Mouse (Mus musculus) hindbrain, embryonic 12.5 days (tissue): ENCODE measurements around the gene Apopt1. TPM values are rescaled to one million over a fixed set of nuclear protein-coding genes. Genes with fewer than 3 reads are reported as not detected.

Experiments used
- ATAC-seq: fragments of 200-750 bp; cut with Nextera tagmentation; 2 replicates; pipeline ENCODE4 v1.8.0; 2017; ENCODE audit warnings: moderate TSS enrichment; ENCODE audit not compliant: low FRiP score
- H3K27ac ChIP-seq: fragments of 300-500 bp; sonication (generic); 2 replicates; pipeline ENCODE4 v1.5.1; 2016; ENCODE audit warnings: mild to moderate bottlenecking
- H3K27me3 ChIP-seq: fragments of 300-500 bp; sonication (generic); 2 replicates; pipeline ENCODE4 v1.6.1; 2016; ENCODE audit warnings: mild to moderate bottlenecking
- H3K36me3 ChIP-seq: fragments of 300-500 bp; sonication (generic); 2 replicates; pipeline ENCODE4 v1.6.1; 2016; ENCODE audit warnings: mild to moderate bottlenecking
- H3K4me1 ChIP-seq: fragments of 300-500 bp; sonication (generic); 2 replicates; pipeline ENCODE4 v1.6.1; 2016
- H3K4me2 ChIP-seq: fragments of 300-500 bp; sonication (generic); replicated peaks from 2 replicates; pipeline ENCODE4 v1.6.1; 2016; ENCODE audit warnings: mild to moderate bottlenecking
- H3K4me3 ChIP-seq: fragments of 300-500 bp; sonication (generic); 2 replicates; pipeline ENCODE4 v1.5.1; 2016; ENCODE audit warnings: mild to moderate bottlenecking
- H3K9ac ChIP-seq: fragments of 300-500 bp; sonication (generic); 2 replicates; pipeline ENCODE4 v1.6.1; 2016; ENCODE audit warnings: mild to moderate bottlenecking, moderate library complexity
- H3K9me3 ChIP-seq: fragments of 300-500 bp; sonication (generic); replicated peaks from 2 replicates; pipeline ENCODE4 v1.6.1; 2016; ENCODE audit warnings: mild to moderate bottlenecking
- WGBS: fragments of 180-500 bp; shearing (Covaris S2); methylation state at CpG from one replicate; pipeline ENCODE4 v1.1.7; 2016; 5-methylcytosine and 5-hydroxymethylcytosine counted together
- polyA plus RNA-seq: library from polyadenylated mRNA; unstranded; fragments of >200 nt; fragmentation: Nextera tagmentation; extraction: Ambion mirVana; gene quantifications from 2 replicates; pipeline ENCODE4 v1.2.1, GENCODE M21; 2016

Apopt1 gene
- polyA plus RNA-seq, 1 experiment from 2014 or later, result 54.0 TPM

DNA sequence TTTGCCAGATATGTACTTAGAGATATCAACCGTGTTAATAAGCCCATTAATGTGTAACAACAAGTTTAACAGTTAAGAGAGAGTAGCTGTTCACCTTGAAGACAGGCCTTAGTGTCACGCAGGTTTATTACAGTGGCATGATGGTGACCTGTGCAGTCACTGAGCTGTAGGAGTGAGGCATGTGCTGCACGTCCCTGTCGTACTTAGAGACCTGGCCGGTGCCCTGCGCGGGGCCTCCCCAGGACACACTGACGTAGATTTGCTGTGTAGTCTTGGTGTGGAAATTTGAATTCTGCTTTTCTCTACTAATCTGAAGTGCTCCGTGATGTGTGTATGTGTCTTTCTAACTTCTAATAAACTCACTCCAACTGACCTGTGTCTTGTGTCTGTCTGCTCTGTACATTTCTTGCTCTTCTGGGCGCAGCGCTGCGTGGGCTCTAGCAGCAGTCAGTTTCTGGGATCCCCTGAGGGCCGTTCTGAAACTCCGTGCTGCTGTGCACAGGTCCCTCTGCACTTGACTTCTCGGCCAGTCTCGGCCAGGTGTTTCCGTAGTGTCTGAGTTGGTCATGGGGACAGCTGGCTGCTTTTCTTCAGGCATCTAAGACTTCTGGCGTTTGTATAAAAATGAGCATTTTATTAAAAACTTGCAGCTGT, 81.6 kb downstream of the Apopt1 start:
- peaks cover 77% of the 10 kb centered on the region for H3K36me3 ChIP-seq
- H3K27ac ChIP-seq, result no peak overlapping the region
- H3K4me1 ChIP-seq, result no peaks in the 10 kb centered on the region
- H3K27me3 ChIP-seq, result no peaks in the 10 kb centered on the region
- H3K9me3 ChIP-seq, result no peaks in the 10 kb centered on the region
- ATAC-seq, result no peak
- 94% methylated on average over 18 of the region's 18 CpGs for WGBS
- no peak overlapping the region for H3K4me3 ChIP-seq
- H3K9ac ChIP-seq, result no peak overlapping the region
- H3K4me2 ChIP-seq, result no peak overlapping the region

GRCm38 (mm10) chr12:111795180-111795895, 82.3 kb downstream of the Apopt1 start:
- no peaks in the 10 kb centered on the region for H3K27me3 ChIP-seq
- H3K4me2 ChIP-seq, result no peak overlapping the region
- peaks cover 76% of the 10 kb centered on the region for H3K36me3 ChIP-seq
- H3K4me1 ChIP-seq, result no peaks in the 10 kb centered on the region
- WGBS, result 91% methylated on average over 28 of the region's 28 CpGs
- no peak overlapping the region for H3K4me3 ChIP-seq
- H3K9me3 ChIP-seq, result no peaks in the 10 kb centered on the region
- no peak overlapping the region for H3K9ac ChIP-seq
- no peak for ATAC-seq
- no peak overlapping the region for H3K27ac ChIP-seq

GRCm38 (mm10) chr12:111797251-111797650, 84.2 kb downstream of the Apopt1 start:
- Histone ChIP-seq H3K36me3 (peaks cover 73% of the 10 kb centered on the region), H3K4me3 (no peak overlapping the region), H3K27ac (no peak overlapping the region), H3K9ac (no peak overlapping the region), H3K27me3 (no peaks in the 10 kb centered on the region), H3K9me3 (no peaks in the 10 kb centered on the region), H3K4me2 (no peak overlapping the region), H3K4me1 (no peaks in the 10 kb centered on the region)
- 91% methylated on average over 8 of the region's 8 CpGs for WGBS
- ATAC-seq, result no peak

DNA sequence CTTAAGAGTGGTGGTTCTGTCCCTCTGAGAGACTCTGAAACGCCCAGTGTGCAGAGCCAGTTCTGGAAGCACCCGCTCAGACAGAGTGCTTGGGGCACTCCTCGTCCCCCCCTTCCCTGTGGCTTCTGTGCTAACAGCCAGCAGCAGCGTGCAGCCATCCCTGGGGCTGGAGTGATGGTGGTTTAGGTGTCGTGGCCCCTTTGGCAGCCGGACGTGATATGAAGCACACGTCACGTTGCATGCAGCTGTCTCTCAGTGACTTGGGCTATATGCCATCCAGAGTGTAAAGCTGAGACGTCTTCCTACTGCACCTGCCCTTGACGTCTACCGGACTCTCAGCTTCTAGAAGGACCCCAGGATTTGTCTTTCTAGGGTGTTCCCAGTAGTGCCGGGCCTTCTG, 85.4 kb downstream of the Apopt1 start:
- Histone ChIP-seq H3K4me2 (no peak overlapping the region), H3K36me3 (peaks cover 75% of the 10 kb centered on the region), H3K9ac (no peak overlapping the region), H3K4me3 (no peak overlapping the region), H3K27me3 (no peaks in the 10 kb centered on the region), H3K27ac (no peak overlapping the region), H3K9me3 (no peaks in the 10 kb centered on the region), H3K4me1 (no peaks in the 10 kb centered on the region)
- WGBS, result 94% methylated on average over 13 of the region's 13 CpGs
- no peak for ATAC-seq

DNA sequence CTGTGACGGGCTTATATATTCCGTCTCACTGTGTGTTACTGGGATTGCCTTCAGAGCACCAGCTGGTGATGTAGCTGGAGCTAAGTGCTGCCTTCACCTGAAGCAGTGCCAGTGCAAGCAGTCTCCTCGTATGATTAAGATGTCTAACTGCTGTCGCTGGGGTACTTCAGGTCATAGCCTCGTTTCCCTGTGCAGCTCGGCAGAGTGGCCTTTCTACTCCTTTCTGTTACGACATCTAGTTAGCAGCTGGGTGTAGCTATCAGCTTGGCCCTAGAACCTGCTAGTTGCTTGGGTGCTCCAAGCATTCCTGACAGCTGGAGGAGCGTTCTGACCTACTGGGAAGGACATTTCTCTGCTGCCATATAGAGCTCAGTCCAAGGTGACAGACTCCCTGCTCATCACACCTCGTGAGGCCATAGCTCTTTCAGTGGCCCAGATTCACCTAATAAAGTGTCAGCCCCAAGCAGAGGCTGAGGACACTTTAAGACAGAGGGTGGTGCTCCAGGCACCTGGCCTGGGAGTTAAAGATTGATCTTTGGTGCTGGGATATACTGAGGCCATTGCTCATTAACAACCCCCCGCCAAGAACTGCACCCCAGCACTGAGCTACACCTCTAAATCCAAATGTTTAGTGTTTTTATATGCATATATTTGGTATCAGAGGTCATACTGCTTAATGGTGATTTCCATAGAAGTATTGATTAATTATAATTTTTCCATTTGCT, 87.6 kb downstream of the Apopt1 start:
- Histone ChIP-seq H3K4me3 (no peak overlapping the region), H3K9me3 (no peaks in the 10 kb centered on the region), H3K27me3 (no peaks in the 10 kb centered on the region), H3K4me2 (no peak overlapping the region), H3K27ac (no peak overlapping the region), H3K9ac (no peak overlapping the region), H3K36me3 (peaks cover 75% of the 10 kb centered on the region), H3K4me1 (no peaks in the 10 kb centered on the region)
- no peak for ATAC-seq
- WGBS, result 92% methylated on average over 10 of the region's 10 CpGs

DNA sequence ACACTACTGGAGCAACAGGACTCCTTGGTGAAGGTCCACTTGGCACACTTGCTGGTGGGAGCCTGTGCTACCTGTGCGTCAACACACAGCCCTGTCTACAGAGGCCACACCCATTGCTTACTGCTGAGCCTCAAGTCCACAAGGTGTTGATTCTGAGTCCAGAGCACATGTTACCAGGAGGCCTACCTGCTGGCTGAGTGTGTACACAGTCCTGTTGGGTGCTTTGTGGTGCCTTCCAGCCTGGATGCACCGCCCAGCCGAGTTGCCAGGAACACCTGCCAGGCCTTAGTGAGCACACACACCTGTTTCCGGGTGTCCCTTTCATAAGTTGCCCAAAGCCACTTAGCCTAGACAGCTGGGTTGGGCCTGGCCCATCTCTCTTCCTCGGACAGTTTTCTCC, 90.5 kb downstream of the Apopt1 start:
- Histone ChIP-seq H3K4me2 (no peak overlapping the region), H3K9ac (no peak overlapping the region), H3K27ac (no peak overlapping the region), H3K9me3 (no peaks in the 10 kb centered on the region), H3K27me3 (no peaks in the 10 kb centered on the region), H3K36me3 (peaks cover 86% of the 10 kb centered on the region), H3K4me1 (no peaks in the 10 kb centered on the region), H3K4me3 (no peak overlapping the region)
- 85% methylated on average over 5 of the region's 5 CpGs for WGBS
- no peak for ATAC-seq

Other genes with a start within 250 kb of the Apopt1 start
- gene Gm266, start 227.4 kb upstream of the Apopt1 start, polyA plus RNA-seq, result 9.4 and 14.3 TPM in 2 replicates
- gene Eif5, start 175.2 kb upstream of the Apopt1 start, polyA plus RNA-seq, result 662 and 672 TPM in 2 replicates
- 80.7 and 82.0 TPM in 2 replicates for gene Mark3, start 138.7 kb upstream of the Apopt1 start, polyA plus RNA-seq
- 1,558 and 1,759 TPM in 2 replicates for gene Ckb, start 40.9 kb upstream of the Apopt1 start, polyA plus RNA-seq
- gene Trmt61a, start 35.2 kb upstream of the Apopt1 start, polyA plus RNA-seq, result 10.7 and 10.8 TPM in 2 replicates
- gene Bag5, start within 50 bp of the Apopt1 start, polyA plus RNA-seq, result 60.4 and 62.3 TPM in 2 replicates
- 430 and 446 TPM in 2 replicates for gene Klc1, start 45.6 kb downstream of the Apopt1 start, polyA plus RNA-seq
- gene Xrcc3, start 100.6 kb downstream of the Apopt1 start, polyA plus RNA-seq, result 5.8 and 6.4 TPM in 2 replicates
- gene Zfyve21, start 100.9 kb downstream of the Apopt1 start, polyA plus RNA-seq, result 53.5 and 56.8 TPM in 2 replicates
- 18.5 and 21.4 TPM in 2 replicates for gene Ppp1r13b, start 194.8 kb downstream of the Apopt1 start, polyA plus RNA-seq